Mouse (Mus musculus) frontal cortex, postnatal 10 days (tissue): Measurements from ENCODE around the gene Parp16.
"Not testable (repeated sequence)": the region's sequence is repeated elsewhere in the genome, so short reads cannot be mapped to it uniquely, and the experiment has no call there.

ENCODE experiments used
- DNase-seq, 2 experiments: peaks; one replicate each; pipeline ENCODE4 v3.0.0; 2022; ENCODE audit warnings: low spot score in 2 of 2, mixed read lengths in 1 of 2

The Parp16 gene

DNA sequence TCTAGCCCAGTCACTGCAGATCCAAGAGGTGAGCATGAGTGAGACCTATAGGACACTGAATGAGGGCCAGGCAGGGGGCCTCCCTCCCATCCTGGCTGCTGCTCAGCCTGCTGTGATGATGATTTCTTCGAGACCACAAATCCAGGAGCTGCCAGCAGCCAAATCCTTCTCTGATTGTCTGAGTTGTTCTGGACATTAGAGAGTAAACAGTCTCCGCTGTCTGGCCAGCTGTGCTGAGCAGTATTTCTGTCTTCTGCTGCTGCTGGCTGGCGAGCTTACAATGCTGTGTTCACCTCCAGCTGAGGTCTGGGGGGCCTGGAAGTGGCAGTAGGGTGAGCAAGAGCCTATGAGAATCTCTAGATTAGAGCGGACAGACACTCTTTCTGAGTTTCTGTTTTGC is 48.1 kb downstream of the Parp16 start:
- DNase-seq: no peak

DNA sequence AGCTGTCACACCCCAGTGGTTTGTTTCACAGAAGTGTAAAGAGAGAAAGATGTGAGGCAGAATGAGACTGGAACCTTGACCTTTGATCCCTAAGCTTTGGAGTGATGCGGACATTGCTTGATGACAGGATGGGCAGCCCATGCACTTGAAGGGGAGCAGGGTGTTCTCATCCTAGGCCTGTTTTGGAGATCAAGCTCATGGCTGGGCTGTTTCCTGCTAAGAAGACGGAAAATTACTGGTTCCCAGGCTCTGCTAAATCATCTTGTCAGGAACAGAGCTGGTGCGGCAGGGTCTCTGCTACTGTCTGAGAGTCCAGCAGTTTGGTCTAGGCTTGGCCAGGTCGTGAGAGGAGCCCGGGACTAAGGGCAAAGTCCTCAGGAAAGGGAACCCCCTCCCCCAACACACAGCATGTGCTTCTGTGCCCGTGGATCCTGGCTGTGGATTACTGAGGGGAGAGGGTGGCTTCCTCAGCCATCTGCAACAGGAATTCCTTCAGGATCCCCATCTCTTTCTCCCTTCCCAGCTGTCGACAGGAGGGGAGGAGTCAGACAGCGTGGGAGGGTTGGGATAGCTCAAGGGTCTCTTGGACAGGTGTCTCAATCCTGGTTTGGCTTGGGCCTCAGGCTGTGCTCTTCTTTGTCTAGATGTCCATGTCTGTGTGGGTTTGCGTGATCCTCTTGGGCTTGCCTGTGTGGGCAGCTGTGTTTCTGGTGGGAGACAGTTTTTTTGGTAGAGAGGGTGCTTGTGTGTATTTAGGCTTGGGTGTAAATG is 49.1 kb downstream of the Parp16 start:
- no peak for DNase-seq

DNA sequence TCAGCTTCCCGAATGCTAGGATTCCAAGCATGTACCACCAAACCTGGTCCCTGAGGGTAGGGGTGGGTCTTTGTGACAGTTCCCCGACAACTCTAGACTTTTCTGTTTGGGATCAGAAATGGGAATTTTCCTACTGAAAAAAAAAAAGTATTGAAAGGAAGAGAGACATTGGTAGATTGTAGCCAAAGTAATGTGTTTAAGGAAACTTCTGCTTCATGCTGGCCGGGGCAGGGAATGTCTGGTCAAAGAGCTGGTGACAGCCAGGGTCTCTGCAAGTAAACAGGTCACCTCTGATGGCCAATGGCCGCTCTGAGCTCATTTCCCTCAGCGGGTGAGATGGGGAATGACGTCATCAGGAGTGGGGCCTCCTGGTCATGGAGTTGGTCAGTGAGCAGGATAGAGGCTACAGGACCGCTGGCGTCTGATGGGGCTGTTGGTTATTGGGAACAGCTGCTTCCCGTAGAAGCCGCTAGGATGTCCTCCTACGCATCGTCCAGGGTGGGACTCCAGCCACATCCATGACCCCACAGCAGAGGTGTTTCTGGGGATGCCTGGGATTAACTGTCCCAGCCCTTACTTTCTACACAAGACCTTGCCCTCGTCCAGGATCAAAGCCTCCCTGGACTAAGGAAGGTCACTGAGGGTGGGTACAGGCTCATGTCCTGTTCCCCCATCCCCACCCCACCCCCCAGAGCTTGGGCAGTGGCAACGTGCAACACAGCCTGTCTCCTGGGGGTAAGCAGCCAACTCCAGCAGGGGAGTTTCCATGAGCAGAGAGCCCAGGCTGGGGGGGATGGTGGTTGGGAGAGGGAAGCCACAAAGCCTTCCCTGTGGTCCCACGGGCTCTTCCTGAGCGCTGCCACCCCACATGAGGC is 52.6 kb downstream of the Parp16 start:
- DNase-seq: no peak

DNA sequence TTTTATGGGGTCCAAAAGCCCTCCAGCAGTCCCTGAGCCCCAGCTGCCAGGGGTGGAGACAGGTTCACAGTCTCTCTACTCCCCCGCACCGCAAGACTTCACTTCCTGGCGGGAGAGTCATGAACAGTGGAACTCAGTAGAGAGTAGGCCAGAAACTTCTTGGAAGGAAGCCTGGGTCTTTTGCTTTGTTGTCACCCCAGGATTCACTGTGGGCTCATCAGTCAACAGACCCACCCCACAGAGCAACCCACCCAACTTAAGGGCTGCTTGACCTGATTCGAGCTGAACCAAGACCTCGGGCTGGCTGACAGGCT is 53.2 kb downstream of the Parp16 start:
- no peak for DNase-seq

DNA sequence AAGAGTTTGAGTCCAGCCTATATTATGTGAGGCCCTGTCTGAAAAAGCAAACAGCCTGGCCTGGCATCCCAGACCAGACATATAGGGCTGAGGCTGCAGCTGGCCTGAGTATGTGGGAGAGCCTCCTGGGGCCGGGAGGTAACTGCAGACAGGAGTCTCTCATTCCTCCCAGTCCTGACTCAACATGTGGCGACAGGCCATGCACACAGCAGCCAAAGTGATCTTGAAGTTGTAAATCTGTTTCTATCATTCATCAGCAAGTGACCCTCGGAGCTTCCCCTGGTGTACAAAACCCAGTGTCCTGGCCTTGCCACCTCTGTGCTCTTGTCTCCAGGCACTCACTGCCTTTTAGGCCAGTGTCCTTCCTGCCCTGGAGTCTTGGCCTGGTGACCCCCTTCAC is 56.9 kb downstream of the Parp16 start:
- no peak for DNase-seq

DNA sequence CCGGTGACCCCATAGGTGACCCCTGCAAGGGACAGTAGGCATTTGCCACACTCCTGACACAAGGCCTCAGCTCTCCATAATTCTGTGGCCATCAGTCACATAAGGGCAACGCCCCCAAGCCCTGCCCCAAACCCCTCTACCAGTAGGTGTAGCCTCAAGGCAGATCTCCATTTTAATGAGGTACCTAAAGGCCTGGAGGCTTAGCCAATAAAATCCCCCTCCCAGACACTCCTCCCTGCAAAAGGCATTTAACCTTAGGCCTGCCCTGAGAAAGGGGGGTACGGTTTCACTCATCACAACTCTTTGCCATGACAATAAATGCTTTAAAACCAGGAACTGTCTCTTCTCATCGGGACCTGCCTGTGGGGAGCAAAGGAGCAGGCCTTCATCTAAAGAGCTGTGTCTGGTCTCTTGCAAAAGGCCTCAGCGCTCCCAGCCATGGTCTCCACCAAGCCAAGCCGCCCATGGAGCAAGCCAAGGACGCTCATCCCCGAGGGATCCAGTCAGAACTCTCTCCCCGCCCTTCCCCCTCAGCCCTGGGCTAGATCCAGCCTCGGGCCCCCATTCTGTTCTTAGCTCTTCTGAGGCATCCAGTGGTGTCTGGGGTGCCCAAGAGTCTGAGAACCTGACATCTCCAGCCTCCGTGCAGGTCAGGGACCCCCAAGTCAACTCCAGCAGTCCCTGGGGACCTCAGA is 60.9 kb downstream of the Parp16 start:
- DNase-seq: no peak

DNA sequence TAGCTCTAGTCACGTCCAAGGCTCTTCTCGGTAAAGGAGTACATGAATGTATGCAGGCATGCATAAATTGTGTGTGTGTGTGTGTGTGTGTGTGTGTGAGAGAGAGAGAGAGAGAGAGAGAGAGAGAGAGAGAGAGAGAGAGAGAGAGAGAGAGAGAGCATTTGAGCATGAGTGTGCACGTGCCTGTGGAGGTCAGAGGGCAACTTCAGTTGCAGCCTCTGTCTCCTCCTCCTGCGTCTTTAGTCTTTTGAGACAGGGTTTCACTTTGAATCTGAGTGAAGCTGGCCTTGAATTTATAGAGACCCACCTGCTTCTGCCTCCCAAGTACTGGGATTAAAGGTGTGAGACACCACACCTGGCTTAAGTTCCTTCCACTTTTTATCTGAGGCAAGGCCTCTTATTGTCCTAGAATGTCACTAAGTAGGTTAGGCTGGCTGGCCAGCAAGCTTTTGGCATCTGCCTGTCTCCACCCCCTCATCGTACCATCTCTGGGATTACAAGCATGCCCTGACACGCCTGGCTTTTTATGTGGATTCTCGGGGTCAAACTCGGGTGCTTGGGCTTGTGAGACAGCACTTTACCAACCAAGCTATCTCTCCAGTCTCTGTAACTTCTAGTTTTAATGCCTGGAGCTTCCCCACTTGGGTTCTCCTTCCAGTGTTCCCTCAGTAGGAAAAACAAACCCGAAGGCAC is 62.2 kb downstream of the Parp16 start:
- no peak for DNase-seq

DNA sequence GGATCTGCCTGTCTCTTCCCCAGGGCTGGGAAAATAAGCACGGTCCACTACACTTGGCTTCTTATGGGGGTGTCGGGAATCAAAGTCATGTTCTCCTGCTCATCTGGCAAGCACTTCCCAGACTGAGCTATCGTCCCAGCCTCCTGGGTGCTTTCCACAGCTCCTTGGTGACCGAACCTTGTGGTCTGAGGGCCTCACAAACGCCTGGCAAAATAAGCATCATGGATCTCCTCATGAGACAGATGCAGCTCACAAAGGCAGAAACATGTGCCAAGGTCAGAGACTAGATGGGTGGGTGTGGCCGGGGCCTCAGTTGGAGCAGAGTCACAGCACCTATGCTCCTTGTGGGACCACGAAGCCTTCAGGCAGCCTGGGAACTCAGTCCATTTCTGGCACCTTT is 64.2 kb downstream of the Parp16 start:
- DNase-seq: no peak

DNA sequence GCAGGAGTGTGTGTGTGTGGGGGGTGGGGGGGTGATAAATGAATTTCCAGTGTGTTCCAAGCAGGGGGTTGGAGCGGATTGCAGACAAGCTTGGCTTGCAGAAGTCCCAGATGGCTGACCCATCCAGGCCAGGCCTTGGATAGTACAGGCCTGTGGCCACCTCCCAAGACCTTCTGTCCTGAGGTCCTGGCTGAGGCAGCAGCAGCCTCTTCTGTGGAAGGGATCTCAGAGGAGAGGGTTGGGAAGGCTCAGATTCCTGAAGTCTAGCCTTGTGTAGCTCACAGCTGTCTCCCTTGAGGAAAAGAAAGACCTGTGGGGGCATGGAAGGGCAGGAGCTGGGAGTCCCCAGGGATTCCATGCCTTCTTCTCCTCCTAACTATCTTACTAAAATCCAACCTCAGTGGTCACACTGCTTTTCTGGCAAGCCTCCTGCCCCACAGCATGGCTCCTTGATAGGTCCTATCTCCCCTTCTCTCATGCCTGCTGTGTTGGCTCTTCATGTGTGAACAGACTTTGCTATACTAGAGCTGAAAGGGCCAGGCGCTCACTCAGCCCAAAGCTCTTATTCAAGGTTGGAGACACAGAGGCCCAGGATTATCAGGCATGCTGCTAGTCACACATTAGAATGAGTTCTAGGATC is 66.6 kb downstream of the Parp16 start:
- no peak for DNase-seq

DNA sequence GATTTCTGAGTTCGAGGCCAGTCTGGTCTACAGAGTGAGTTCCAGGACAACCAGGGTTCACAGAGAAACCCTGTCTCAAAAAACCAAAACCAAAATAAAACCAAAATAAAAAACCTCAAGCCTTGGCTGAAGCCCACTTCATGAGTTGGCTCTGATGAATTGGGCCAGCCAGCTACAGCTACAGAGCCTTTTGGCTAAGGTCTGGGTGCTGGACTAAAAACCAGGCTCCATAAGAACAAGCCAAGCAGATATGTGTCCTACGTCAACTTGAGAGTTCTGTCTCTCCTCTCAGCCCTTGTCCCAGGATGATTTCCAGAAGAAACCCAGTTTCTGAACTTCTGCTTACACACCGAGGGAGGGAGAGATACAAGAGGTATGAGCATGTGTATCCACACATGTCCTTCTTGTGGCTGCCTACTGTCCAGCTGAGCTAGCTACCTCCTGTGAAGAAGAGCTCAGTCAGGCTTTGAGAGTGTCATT is 67.5 kb downstream of the Parp16 start:
- no peak for DNase-seq

DNA sequence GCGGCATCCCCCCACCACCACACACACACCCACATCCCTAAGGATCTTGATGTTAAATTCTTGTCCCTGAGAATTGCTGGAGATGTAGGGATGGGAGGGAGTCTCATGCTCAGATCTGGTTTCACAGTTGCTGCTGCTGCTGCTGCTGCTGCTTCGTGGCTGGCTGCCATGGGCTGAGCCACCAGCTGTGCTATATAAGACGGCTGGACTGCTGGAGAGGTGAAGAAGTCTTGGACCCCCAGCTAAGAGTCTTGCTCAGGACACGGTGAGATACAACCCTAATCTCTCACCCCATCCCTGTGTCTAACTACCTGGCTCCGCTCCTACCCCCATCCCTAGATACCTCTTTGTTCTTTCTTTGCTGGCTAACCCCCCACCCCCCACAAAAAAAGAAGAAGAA is 69.8 kb downstream of the Parp16 start, which contains the start of gene Cilp:
Gene Cilp (plus strand): TSS at position 222 of the 400 bp plus-strand sequence.
- no peak for DNase-seq

DNA sequence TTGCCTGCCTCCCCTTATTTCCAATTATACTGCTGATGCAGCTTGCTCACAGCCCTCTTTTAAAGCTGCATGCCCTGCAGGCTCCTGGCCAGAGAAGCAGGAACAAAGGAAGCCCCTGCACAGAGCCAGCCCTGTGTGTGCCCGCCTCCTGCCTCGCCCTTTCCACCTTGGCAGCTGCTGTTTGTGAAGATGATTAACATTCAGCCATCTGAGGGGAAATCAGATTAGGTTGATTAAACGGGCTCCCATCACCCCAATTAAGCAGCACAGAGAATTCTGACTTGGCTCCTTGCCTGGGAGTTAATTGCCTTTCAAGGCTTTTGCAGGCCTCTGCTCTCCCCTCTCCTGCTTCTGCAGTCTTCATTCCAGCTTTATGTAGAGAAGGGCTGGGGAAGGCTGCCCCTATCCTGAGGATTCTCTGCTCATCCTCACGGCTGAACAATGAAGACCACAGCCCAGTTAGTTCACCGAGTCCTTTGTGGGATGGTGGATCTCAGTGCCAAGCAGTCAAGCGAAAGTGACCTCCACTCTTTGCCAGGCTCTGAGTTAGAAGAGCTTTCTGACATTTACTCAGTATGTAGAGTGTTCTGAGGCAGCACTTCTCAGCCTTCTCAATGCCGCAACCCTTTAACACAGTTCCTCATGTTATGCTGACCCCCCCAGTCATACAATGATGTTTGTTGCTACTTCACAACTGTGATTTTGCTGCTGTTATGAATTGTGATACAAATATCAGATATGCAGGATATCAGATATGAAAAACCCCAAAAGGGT is 72.8 kb downstream of the Parp16 start:
- peak; percentile 46 to 56 for DNase-seq

DNA sequence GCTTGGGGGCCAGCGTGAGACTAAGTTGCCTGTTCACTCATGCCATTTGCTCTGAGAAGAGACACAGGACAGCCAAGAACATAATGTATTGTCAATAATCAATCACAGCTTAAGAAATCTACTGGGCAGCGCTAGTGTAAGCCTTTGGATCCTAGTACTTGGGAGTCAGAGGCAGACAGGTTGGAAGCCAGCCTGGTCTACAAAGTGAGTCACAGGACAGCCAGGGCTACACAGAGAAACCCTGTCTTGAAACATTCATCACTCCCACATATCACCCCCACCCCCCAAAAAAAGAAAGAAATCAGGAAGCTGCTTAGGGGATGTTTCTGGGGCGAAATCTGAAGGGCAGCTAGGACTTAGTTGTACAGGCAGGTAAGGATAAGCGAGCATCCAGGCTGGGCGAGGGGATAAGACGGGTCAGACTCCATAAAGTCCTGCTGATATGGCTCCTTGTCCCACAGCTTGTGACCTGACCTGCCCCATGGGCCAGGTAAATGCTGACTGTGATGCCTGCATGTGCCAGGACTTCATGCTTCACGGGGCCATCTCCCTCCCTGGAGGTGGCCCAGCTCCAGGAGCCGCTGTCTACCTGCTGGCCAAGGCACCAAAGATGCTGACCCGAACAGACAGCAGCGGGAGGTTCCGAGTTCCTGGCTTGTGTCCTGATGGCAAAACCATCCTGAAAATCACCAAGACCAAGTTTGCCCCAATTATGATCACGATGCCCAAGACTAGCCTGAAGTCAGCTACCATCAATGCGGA is 78.1 kb downstream of the Parp16 start:
- DNase-seq: no peak

DNA sequence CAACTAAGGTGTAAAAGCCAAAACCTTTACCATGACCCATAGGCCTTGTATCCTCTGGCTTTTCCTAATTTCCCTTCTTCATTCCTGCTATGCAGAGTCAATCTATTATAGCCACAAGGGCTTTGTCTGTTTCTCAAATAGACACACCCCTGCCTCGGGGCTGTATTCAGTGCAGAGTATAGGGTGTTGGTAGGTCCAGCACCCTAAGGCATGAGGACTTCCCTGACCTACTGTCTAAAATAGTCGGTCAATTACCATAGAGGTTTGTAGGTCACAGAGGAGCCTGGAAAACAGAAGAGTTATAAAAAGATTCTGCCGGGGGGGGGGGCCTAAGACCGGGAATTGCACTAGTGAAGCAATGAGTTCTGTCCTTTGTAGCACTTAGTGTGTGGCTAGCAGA is 78.7 kb downstream of the Parp16 start:
- DNase-seq: no peak

DNA sequence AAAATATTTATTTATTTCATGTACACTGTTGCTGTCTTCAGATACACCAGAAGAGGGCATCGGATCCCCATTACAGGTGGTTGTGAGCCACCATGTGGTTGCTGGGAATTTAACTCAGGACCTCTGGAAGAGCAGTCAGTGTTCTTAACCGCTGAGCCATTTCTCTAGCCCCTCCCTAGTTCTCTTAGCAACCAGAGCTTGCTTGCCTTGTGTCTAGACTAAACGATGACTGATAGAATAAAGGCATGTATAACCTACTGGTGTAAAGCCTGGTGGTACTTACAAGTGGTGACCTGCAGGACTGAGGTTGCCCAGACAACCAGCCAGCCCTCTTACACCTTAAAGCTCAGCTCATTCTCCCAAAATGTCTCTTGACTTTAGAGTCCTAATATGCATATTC is 79.7 kb downstream of the Parp16 start:
- DNase-seq: not testable (repeated sequence)

DNA sequence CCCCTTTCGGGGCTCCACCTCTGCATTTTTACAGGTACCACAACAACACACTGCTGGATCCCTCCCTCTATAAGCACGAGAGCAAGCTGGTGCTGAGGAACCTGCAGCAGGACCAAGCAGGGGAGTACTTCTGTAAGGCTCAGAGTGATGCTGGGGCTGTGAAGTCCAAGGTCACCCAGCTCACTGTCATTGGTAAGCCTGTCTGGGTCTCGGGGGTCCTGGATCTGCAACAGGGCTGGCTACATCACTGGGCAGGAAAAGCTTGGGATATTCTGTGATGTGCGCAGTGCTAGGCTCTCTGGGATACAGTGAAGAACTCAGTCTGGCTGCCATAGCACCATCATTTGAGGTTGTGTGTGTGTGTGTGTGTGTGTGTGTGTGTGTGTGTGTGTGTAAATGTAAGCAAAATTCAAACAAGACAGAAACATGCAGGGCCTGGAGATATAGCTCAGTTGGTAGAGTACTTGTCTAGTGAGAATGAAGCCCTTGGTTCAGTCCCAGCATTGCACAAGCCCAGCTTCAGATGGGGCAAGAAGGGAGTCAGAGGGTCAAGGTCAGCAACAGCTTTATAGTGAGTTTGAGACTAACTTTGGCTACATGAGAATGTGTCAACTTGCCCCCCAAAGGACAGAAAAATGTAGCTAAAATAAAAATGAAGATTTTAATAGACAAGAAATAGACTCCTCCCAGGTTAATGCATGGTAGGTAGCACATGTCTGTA is 80.8 kb downstream of the Parp16 start:
- no peak for DNase-seq

DNA sequence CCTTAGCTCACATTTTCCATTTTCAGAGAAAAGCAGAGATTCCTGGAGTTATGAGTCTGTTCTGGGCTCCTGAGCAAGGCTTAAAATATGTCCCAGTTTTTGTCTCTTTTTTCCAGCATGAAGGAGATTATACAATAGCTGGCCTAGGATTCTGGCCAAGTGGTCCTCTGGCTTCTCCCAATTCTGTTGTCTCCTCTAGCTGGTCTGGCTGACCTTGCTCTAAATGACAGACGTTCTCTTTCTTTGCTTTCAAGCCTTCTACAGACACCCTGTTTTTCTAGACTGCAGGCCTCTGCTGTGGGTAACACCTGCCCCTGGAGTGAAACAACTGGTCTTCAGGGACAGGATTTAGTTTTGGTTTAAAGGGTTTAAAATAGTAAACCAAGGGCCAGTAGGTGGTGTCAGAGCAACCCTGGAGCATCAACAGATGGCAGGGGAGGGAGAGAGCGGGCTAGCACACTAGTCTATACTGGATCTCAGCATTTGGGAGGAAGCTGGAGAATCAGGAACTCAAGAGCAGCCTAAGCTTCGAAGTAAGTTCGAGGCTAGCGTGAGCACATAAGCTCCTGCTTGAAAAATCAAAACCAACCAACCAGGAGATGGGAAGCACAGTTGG is 86.5 kb downstream of the Parp16 start:
- DNase-seq: no peak

DNA sequence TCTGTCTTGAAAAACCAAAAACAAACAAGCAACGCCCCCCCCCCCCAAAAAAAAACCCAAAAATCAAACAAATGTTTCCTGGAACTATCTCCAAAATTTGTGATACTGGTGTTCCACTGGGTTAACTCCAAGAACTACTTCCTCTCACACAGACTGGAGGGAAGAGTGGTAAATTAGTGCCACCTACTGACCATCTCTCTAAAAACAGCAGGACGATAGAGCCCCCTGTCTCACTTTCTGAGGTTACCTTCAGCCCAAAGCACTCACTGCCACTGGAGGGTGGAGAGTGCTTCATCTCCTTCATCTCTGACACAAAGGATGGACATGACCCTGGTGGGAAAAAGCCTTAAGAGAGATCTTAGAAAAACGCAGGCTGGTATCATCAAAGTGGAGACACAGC is 88.1 kb downstream of the Parp16 start:
- no peak for DNase-seq

DNA sequence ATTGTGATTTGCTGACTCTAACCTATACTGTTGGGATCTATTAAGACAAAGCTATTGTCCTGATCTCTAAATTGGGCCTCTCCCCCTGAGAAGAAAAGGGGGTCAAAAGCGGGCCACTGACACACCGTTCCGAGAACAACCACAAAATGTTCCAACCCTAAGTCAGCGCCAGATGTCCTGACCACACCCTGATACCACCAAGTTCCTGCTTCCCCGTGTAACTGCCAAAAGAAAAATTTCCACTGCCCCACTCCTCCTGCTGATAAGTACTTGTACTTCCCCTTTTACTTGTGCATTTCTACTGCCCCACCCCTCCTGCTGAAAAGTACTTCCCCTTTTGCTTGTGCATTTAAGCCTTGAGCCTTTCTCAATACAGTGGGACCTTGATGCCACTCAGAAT is 93.1 kb downstream of the Parp16 start:
- not testable (repeated sequence) for DNase-seq
